Mouse (Mus musculus): ENCODE results near the gene Vsnl1. TPM values are rescaled to one million over a fixed set of nuclear protein-coding genes. Genes with fewer than 3 reads are reported as not detected.

The Vsnl1 gene
- polyA plus RNA-seq, 1 experiment from 2014 or later, result not detected

GRCm38 (mm10) chr12:11324480-11324879 lies 111.9 kb downstream of the Vsnl1 start:
- Histone ChIP-seq H3K9ac (ENCODE audit: low read depth, low read length) (no peak overlapping the region), H3K27ac (ENCODE audit: low read length) (no peak overlapping the region), H3K4me3 (ENCODE audit: low read depth, low read length) (no peak overlapping the region), H3K9me3 (replicated peaks; ENCODE audit: control insufficient read depth, low read length) (no peaks in the 10 kb centered on the region), H3K36me3 (ENCODE audit: control insufficient read depth, insufficient read depth) (no peaks in the 10 kb centered on the region), H3K27me3 (ENCODE audit: control insufficient read depth, insufficient read depth, low read depth, low read length) (no peaks in the 10 kb centered on the region), H3K4me1 (ENCODE audit: control insufficient read depth, low read depth, low read length) (no peaks in the 10 kb centered on the region), H3K4me2 (ENCODE audit: low read depth, low read length) (no peak overlapping the region)
- WGBS (ENCODE audit: insufficient replicate concordance), result 43% methylated on average over 4 of the region's 4 CpGs
- no peak for ATAC-seq (ENCODE audit: low read depth)

GRCm38 (mm10) chr12:11317671-11318070 lies 118.7 kb downstream of the Vsnl1 start:
- peaks cover 17% of the 10 kb centered on the region for H3K36me3 ChIP-seq (ENCODE audit: control insufficient read depth, insufficient read depth)
- 59% methylated on average over 6 of the region's 6 CpGs for WGBS (ENCODE audit: insufficient replicate concordance)

DNA sequence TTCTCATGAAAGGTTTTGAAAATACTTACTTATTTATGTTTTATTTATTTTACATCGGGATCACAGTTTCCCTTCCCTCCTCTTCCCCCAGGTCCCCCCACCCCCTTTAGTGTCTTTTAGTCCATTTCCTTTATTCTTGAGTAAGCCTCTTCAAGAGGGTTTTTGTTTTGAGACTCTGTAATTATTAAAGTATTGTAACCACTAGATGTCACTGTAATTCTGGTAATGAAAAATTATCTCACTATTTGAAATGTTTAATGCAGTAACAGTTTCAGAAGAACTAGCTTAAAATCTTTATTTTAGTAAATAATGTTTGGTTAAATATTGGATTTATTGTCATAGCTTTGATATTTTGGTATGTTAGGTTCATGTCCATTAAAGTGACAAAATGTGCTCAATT lies 122.6 kb downstream of the Vsnl1 start:
- Histone ChIP-seq H3K36me3 (ENCODE audit: control insufficient read depth, insufficient read depth) (peaks cover 20% of the 10 kb centered on the region), H3K27me3 (ENCODE audit: control insufficient read depth, insufficient read depth, low read depth, low read length) (no peaks in the 10 kb centered on the region), H3K27ac (ENCODE audit: low read length) (no peak overlapping the region), H3K9ac (ENCODE audit: low read depth, low read length) (no peak overlapping the region), H3K9me3 (replicated peaks; ENCODE audit: control insufficient read depth, low read length) (no peaks in the 10 kb centered on the region), H3K4me2 (ENCODE audit: low read depth, low read length) (no peak overlapping the region), H3K4me1 (ENCODE audit: control insufficient read depth, low read depth, low read length) (no peaks in the 10 kb centered on the region), H3K4me3 (ENCODE audit: low read depth, low read length) (no peak overlapping the region)
- 58% methylated on average over 1 of the region's 1 CpGs for WGBS (ENCODE audit: insufficient replicate concordance)
- ATAC-seq (ENCODE audit: low read depth), result no peak

More at GRCm38 (mm10) chr12:11317671-11318070, 118.7 kb downstream of the Vsnl1 start:
- Histone ChIP-seq H3K9me3 (replicated peaks; ENCODE audit: control insufficient read depth, low read length) (no peaks in the 10 kb centered on the region), H3K4me1 (ENCODE audit: control insufficient read depth, low read depth, low read length) (no peaks in the 10 kb centered on the region), H3K27ac (ENCODE audit: low read length) (no peak overlapping the region), H3K27me3 (ENCODE audit: control insufficient read depth, insufficient read depth, low read depth, low read length) (no peaks in the 10 kb centered on the region), H3K9ac (ENCODE audit: low read depth, low read length) (no peak overlapping the region), H3K4me2 (ENCODE audit: low read depth, low read length) (no peak overlapping the region), H3K4me3 (ENCODE audit: low read depth, low read length) (no peak overlapping the region)
- no peak for ATAC-seq (ENCODE audit: low read depth)

DNA sequence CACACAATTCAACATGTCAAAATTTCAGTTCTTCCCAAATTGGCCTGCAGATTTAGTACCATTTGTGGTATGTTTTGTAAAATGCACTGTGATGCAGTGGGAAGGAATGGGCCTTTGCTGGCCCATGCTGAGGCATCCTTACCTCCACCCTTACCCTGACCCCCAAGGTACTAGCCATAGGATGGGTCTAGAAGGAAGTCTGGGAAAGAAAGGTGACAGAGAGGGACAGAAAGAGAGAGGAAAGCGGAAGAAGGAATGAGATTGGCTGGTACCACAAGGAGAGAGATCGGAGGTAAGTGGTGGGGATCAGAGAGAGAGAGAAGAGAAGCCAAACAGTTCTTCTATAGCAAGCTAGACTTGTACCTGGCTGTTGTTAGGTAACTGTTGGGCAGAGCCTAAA lies 125.3 kb downstream of the Vsnl1 start:
- no peak for ATAC-seq (ENCODE audit: low read depth)
- Histone ChIP-seq H3K27me3 (ENCODE audit: control insufficient read depth, insufficient read depth, low read depth, low read length) (no peaks in the 10 kb centered on the region), H3K9ac (ENCODE audit: low read depth, low read length) (no peak overlapping the region), H3K36me3 (ENCODE audit: control insufficient read depth, insufficient read depth) (peaks cover 33% of the 10 kb centered on the region), H3K4me1 (ENCODE audit: control insufficient read depth, low read depth, low read length) (no peaks in the 10 kb centered on the region), H3K9me3 (replicated peaks; ENCODE audit: control insufficient read depth, low read length) (no peaks in the 10 kb centered on the region), H3K27ac (ENCODE audit: low read length) (no peak overlapping the region), H3K4me2 (ENCODE audit: low read depth, low read length) (no peak overlapping the region), H3K4me3 (ENCODE audit: low read depth, low read length) (no peak overlapping the region)
- WGBS (ENCODE audit: insufficient replicate concordance), result 93% methylated on average over 2 of the region's 2 CpGs

- H3K4me3 ChIP-seq (ENCODE audit: low read depth, low read length), result no peak overlapping the region
- no peak for ATAC-seq (ENCODE audit: low read depth)
- H3K27ac ChIP-seq (ENCODE audit: low read length), result no peak overlapping the region
- peaks cover 26% of the 10 kb centered on the region for H3K36me3 ChIP-seq (ENCODE audit: control insufficient read depth, insufficient read depth)
- no peak overlapping the region for H3K4me2 ChIP-seq (ENCODE audit: low read depth, low read length)
- no peak overlapping the region for H3K9ac ChIP-seq (ENCODE audit: low read depth, low read length)
- no peaks in the 10 kb centered on the region for H3K4me1 ChIP-seq (ENCODE audit: control insufficient read depth, low read depth, low read length)
- no peaks in the 10 kb centered on the region for H3K27me3 ChIP-seq (ENCODE audit: control insufficient read depth, insufficient read depth, low read depth, low read length)
- H3K9me3 ChIP-seq (replicated peaks; ENCODE audit: control insufficient read depth, low read length), result no peaks in the 10 kb centered on the region
- WGBS (ENCODE audit: insufficient replicate concordance), result 85% methylated on average over 8 of the region's 8 CpGs
Observed at GRCm38 (mm10) chr12:11306753-11307645, 129.4 kb downstream of the Vsnl1 start.

DNA sequence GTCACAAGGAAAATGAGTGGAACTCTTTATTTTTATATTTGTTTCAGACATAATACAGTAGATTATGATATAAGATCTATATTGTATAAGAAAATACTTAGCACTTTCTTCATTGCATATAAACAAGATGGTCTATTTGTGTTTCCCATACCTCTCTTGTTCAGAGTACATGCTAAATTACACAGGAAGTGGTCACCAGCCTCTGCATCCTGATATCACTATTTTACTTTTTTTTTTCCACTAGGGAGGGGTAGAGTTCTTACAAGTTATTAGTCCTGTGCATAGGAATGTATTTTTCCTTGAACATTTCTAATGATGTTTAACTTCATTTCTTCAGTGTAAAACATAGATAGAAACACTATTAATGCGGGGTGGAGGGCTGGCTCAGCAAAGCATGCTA lies 135.6 kb downstream of the Vsnl1 start:
- H3K9ac ChIP-seq (ENCODE audit: low read depth, low read length), result no peak overlapping the region
- 81% methylated on average over 1 of the region's 1 CpGs for WGBS (ENCODE audit: insufficient replicate concordance)
- H3K9me3 ChIP-seq (replicated peaks; ENCODE audit: control insufficient read depth, low read length), result no peaks in the 10 kb centered on the region
- peaks cover 22% of the 10 kb centered on the region for H3K36me3 ChIP-seq (ENCODE audit: control insufficient read depth, insufficient read depth)
- H3K27me3 ChIP-seq (ENCODE audit: control insufficient read depth, insufficient read depth, low read depth, low read length), result no peaks in the 10 kb centered on the region
- H3K4me1 ChIP-seq (ENCODE audit: control insufficient read depth, low read depth, low read length), result no peaks in the 10 kb centered on the region
- no peak overlapping the region for H3K4me3 ChIP-seq (ENCODE audit: low read depth, low read length)
- no peak overlapping the region for H3K27ac ChIP-seq (ENCODE audit: low read length)
- ATAC-seq (ENCODE audit: low read depth), result no peak
- no peak overlapping the region for H3K4me2 ChIP-seq (ENCODE audit: low read depth, low read length)

DNA sequence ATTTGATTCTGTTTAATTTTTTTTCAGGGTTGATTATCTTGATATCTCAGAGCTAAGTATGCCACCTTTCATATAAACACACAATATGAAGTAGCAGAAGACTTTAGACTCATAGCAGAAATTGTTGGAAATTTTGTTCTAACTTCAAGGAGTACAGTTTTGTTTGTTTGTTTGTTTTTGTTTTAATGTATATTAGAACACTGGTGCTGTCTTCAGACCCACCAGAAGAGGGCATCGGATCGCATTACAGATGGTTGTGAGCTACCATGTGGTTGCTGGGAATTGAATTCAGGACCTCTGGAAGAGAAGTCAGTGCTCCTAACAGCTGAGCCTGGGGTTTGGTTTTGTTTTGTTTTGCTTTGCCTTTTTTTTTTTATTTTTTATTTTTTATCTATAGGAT lies 150.0 kb downstream of the Vsnl1 start:
- ATAC-seq (ENCODE audit: low read depth), result no peak
- Histone ChIP-seq H3K4me1 (ENCODE audit: control insufficient read depth, low read depth, low read length) (no peaks in the 10 kb centered on the region), H3K9ac (ENCODE audit: low read depth, low read length) (no peak overlapping the region), H3K9me3 (replicated peaks; ENCODE audit: control insufficient read depth, low read length) (no peaks in the 10 kb centered on the region), H3K4me3 (ENCODE audit: low read depth, low read length) (no peak overlapping the region), H3K4me2 (ENCODE audit: low read depth, low read length) (no peak overlapping the region), H3K27ac (ENCODE audit: low read length) (no peak overlapping the region), H3K27me3 (ENCODE audit: control insufficient read depth, insufficient read depth, low read depth, low read length) (no peaks in the 10 kb centered on the region), H3K36me3 (ENCODE audit: control insufficient read depth, insufficient read depth) (peaks cover 45% of the 10 kb centered on the region)
- 89% methylated on average over 2 of the region's 2 CpGs for WGBS (ENCODE audit: insufficient replicate concordance)

GRCm38 (mm10) chr12:11281584-11281983 lies 154.8 kb downstream of the Vsnl1 start:
- ATAC-seq (ENCODE audit: low read depth), result no peak
- no peak overlapping the region for H3K9ac ChIP-seq (ENCODE audit: low read depth, low read length)
- 91% methylated on average over 2 of the region's 2 CpGs for WGBS (ENCODE audit: insufficient replicate concordance)
- no peak overlapping the region for H3K27ac ChIP-seq (ENCODE audit: low read length)
- H3K4me3 ChIP-seq (ENCODE audit: low read depth, low read length), result no peak overlapping the region
- no peaks in the 10 kb centered on the region for H3K27me3 ChIP-seq (ENCODE audit: control insufficient read depth, insufficient read depth, low read depth, low read length)
- no peaks in the 10 kb centered on the region for H3K4me1 ChIP-seq (ENCODE audit: control insufficient read depth, low read depth, low read length)
- no peak overlapping the region for H3K4me2 ChIP-seq (ENCODE audit: low read depth, low read length)
- H3K36me3 ChIP-seq (ENCODE audit: control insufficient read depth, insufficient read depth), result peaks cover 43% of the 10 kb centered on the region
- H3K9me3 ChIP-seq (replicated peaks; ENCODE audit: control insufficient read depth, low read length), result no peaks in the 10 kb centered on the region

- Histone ChIP-seq H3K4me2 (ENCODE audit: low read depth, low read length) (no peak overlapping the region), H3K4me1 (ENCODE audit: control insufficient read depth, low read depth, low read length) (no peaks in the 10 kb centered on the region), H3K36me3 (ENCODE audit: control insufficient read depth, insufficient read depth) (peaks cover 31% of the 10 kb centered on the region), H3K27ac (ENCODE audit: low read length) (no peak overlapping the region), H3K27me3 (ENCODE audit: control insufficient read depth, insufficient read depth, low read depth, low read length) (no peaks in the 10 kb centered on the region), H3K4me3 (ENCODE audit: low read depth, low read length) (no peak overlapping the region), H3K9me3 (replicated peaks; ENCODE audit: control insufficient read depth, low read length) (no peaks in the 10 kb centered on the region), H3K9ac (ENCODE audit: low read depth, low read length) (no peak overlapping the region)
- 79% methylated on average over 3 of the region's 3 CpGs for WGBS (ENCODE audit: insufficient replicate concordance)
- ATAC-seq (ENCODE audit: low read depth), result no peak
Observed at GRCm38 (mm10) chr12:11279886-11280285, 156.5 kb downstream of the Vsnl1 start.
